16 mouse cellular contexts compared by ENCODE assay signal in the genomic region with DNA sequence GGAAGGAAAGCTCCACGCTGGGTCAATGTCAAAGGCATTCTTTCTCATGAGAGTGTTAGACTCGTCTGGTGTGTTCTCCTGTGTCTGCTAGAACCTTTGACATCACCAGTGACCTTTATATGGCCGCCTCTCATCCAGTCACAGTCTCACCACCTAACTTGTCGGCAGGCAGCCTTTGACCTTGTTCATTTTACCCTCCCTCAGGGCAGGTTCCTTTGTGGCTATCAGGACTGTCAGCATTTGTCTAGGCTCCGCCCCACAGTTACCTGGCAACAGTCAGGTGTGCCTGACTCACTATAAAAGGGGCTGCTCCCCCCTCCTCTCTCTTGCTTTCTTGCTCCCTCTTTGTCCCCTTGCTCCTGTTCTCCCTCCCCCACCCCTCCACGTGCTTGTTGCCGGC. TPM values are rescaled to one million over a fixed set of nuclear protein-coding genes. Genes with fewer than 3 reads are reported as not detected.
DNase-seq lines count a peak whose midpoint lies in the region; ATAC-seq lines count a peak whose summit lies in the region.
"Had no signal": no experiment of that assay in that cellular context is flagged by ENCODE, and none has a peak within 500 bp of the region (broad histone marks: within the 10 kb centered on the region; RNA-seq: fewer than 3 reads in every experiment).

No protein-coding gene starts in this region.

- no peaks in the 10 kb centered on the region for H3K36me3 ChIP-seq in liver, embryonic 16.5 days (ENCODE audit: control insufficient read depth, insufficient read depth)
- H3K36me3 ChIP-seq in liver, embryonic 12.5 days = no peaks in the 10 kb centered on the region
- H3K36me3 ChIP-seq: hindbrain, embryonic 12.5 days had no signal

- H3K4me2 ChIP-seq in liver, embryonic 16.5 days (ENCODE audit: low read depth, low read length) = no peak overlapping the region
- no peak overlapping the region for H3K4me2 ChIP-seq in liver, embryonic 12.5 days
- H3K4me2 ChIP-seq: forebrain, embryonic 13.5 days; hindbrain, embryonic 12.5 days had no signal

- no peaks in the 10 kb centered on the region for H3K9me3 ChIP-seq in liver, embryonic 16.5 days (replicated peaks; ENCODE audit: control insufficient read depth, low read length)
- no peaks in the 10 kb centered on the region for H3K9me3 ChIP-seq in liver, embryonic 12.5 days (replicated peaks)
- H3K9me3 ChIP-seq: forebrain, embryonic 13.5 days; hindbrain, embryonic 12.5 days had no signal

- peak; percentile 51 for DNase-seq in heart, adult 11 months
- no peak for DNase-seq in heart, postnatal 10 days
- peak; percentile 22 to 58 for DNase-seq in kidney, postnatal 25 days
- DNase-seq in left cerebral cortex, postnatal 10 days (ENCODE audit: extremely low spot score in 1 of 2, low spot score in 2 of 2) = no peak
- no peak for DNase-seq in right cerebral cortex, adult 18-20 months
- DNase-seq in urinary bladder, adult 18-20 months (ENCODE audit: low spot score in 2 of 2) = no peak
- DNase-seq: cerebellum, adult 9-11 months; gastrocnemius, postnatal 25 days; lung, postnatal 14 days; thymus, postnatal 25 days had no signal

- 40% methylated on average over 7 of the region's 7 CpGs for WGBS in liver, embryonic 16.5 days (ENCODE audit: insufficient replicate concordance)
- WGBS in liver, embryonic 12.5 days (ENCODE audit: insufficient replicate concordance) = 44% methylated on average over 7 of the region's 7 CpGs

- no peaks in the 10 kb centered on the region for H3K4me1 ChIP-seq in liver, embryonic 16.5 days (ENCODE audit: control insufficient read depth, low read depth, low read length)
- no peaks in the 10 kb centered on the region for H3K4me1 ChIP-seq in liver, embryonic 12.5 days
- H3K4me1 ChIP-seq: forebrain, embryonic 13.5 days had no signal

- H3K4me3 ChIP-seq in liver, embryonic 16.5 days (ENCODE audit: low read depth, low read length) = no peak overlapping the region
- no peak overlapping the region for H3K4me3 ChIP-seq in liver, embryonic 12.5 days
- H3K4me3 ChIP-seq: forebrain, embryonic 13.5 days; hindbrain, embryonic 12.5 days had no signal

- intact Hi-C loops in heart, postnatal 10 days (cut with DNase I) = no loop called here
- intact Hi-C loops in left cerebral cortex, postnatal 10 days (cut with DNase I) = no loop called here

- H3K27ac ChIP-seq in liver, embryonic 16.5 days (ENCODE audit: low read length) = no peak overlapping the region
- no peak overlapping the region for H3K27ac ChIP-seq in liver, embryonic 12.5 days
- H3K27ac ChIP-seq: forebrain, embryonic 13.5 days; hindbrain, embryonic 12.5 days had no signal

- peak; percentile 71; the same call in 1 of the 2 replicates for ATAC-seq in liver, embryonic 16.5 days (ENCODE audit: low read depth)
- no peak; the same call in 1 of the 2 replicates for ATAC-seq in liver, embryonic 12.5 days
- ATAC-seq: forebrain, embryonic 13.5 days; Patski had no signal

- no peaks in the 10 kb centered on the region for H3K27me3 ChIP-seq in liver, embryonic 16.5 days (ENCODE audit: control insufficient read depth, insufficient read depth, low read depth, low read length)
- H3K27me3 ChIP-seq in liver, embryonic 12.5 days (replicated peaks) = no peaks in the 10 kb centered on the region
- H3K27me3 ChIP-seq: CH12.LX; forebrain, embryonic 13.5 days; hindbrain, embryonic 12.5 days; Patski had no signal

- H3K9ac ChIP-seq in liver, embryonic 16.5 days (ENCODE audit: low read depth, low read length) = no peak overlapping the region
- H3K9ac ChIP-seq in liver, embryonic 12.5 days = no peak overlapping the region
- H3K9ac ChIP-seq: forebrain, embryonic 13.5 days; hindbrain, embryonic 12.5 days had no signal

RNA-seq across cellular contexts. Expression of gene Fndc3b, which starts 33.6 kb away (rescaled TPM):
- 10 to 100 TPM; 77.3 to 95.8 TPM for total RNA-seq in heart, postnatal 10 days (2021)
- 10.5 and 13.2 TPM in 2 replicates for polyA plus RNA-seq in liver, embryonic 16.5 days (2015; fragmentation: Nextera tagmentation; extraction: Ambion mirVana)
- 9.4 and 9.7 TPM in 2 replicates for polyA plus RNA-seq in liver, embryonic 12.5 days (2016; fragmentation: Nextera tagmentation; extraction: Ambion mirVana)
- 10 to 100 TPM; 22.9 to 25.7 TPM for total RNA-seq in left cerebral cortex, postnatal 10 days (2021)

Comparison
In these comparisons a context has a peak if more than half of its experiments do, and no peak if none do; other contexts are left out.
1. DNase-seq: peak in heart, adult 11 months (single experiment) and kidney, postnatal 25 days (2 of 2); none in heart, postnatal 10 days (0 of 2), left cerebral cortex, postnatal 10 days (0 of 2), right cerebral cortex, adult 18-20 months (single experiment) and urinary bladder, adult 18-20 months (0 of 2).